Mouse (Mus musculus) central nervous system, embryonic 11.5 days (tissue): ENCODE measurements around the gene P2rx5. TPM values are rescaled to one million over a fixed set of nuclear protein-coding genes. Genes with fewer than 3 reads are reported as not detected.

Source experiments
- polyA plus RNA-seq: library from polyadenylated mRNA; depleted of rRNA; stranded (reverse); fragments of >200 nt; gene quantifications from 2 replicates; pipeline ENCODE4 v1.2.3, GENCODE M21; 2012; rRNA removed

The P2rx5 gene
- 0.28 and 0.30 TPM in 2 replicates for polyA plus RNA-seq

DNA sequence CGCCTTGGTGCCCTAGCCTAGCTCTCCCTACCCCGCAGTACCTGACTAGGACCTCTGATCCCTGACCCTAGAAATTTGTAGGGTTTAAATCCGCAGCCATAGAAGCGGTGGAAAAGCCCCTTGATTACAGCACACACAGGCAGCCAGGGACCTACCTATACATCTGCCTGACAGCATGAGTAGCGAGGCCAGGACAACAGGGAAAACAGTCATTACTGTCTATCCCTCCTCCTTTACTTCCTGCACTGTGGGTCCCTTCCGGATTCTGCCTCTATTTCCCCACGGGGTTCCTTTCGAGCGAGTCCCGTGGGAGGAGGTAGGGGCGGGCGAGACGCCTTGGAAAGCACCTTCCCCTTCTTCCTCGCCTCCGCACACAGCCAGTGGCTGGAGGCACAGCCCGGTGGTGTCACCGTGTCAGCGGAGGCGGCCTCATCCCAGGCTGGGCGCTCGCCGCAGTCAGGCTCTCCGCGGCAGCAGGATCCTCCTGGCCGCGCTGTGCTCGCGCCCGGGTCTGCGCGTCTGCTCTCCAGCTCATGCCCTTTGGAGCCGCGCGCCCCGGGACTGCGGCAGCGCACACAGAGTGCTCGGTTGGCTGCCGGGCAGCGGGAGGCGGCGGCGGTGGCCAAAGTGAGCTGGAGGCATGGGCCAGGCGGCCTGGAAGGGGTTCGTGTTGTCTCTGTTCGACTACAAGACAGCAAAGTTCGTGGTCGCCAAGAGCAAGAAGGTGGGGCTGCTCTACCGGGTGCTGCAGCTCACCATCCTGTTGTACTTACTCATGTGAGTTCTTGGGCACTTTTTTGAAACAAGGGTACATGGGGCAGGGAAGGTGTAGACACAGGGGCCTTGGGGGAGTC, at the start of gene P2rx5:
Gene P2rx5, plus strand, starts transcription at position 465 of the 854 bp plus-strand sequence.

DNA sequence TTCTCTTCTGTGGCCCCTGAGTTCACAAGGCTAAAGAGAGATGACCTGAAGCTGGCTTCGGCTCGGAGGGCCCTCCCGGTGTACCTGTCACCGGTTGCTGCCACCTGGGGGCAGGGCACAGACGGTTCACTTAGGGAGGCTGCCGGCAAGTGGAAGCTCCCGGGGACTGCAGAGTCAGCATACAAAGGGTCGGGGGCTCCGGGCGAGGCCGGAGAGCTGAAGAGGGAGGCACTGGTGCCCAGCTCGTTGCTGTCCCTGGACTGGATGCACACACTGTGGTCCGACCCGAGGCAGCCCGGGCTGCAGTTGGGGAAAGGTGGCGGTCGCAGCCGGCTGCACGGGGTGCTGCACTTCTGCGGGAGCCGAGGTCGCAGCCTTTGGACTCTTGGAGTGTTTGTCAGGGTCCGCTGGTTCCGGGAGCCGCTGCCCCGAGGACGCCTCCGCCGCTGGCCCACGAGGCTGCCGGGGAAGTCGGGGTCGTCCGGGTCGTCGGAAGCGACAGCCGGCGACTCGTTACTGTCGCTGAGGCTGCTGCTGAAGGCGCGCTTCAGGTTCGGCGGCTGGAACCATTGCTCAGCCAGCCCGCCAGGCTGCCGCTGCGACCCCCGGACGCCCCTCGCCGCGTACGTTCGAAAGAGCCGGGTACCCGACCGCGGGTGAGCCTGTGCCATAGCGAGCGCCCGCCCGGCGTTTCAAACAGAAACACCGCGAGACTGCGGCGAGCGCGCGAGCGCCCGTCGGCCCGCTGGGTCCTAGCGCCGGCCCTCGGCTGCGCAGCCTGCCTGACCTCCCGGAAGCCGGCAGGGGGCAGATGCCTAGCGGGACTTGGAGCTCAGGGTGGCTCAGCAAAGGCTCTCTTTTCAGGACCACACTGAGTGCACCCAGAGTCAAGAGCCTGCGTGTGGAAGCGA, 22.4 kb upstream of the P2rx5 start, which contains the start of gene Haspin:
Gene Haspin, minus strand, starts transcription at position 704 of the 911 bp plus-strand sequence.

DNA sequence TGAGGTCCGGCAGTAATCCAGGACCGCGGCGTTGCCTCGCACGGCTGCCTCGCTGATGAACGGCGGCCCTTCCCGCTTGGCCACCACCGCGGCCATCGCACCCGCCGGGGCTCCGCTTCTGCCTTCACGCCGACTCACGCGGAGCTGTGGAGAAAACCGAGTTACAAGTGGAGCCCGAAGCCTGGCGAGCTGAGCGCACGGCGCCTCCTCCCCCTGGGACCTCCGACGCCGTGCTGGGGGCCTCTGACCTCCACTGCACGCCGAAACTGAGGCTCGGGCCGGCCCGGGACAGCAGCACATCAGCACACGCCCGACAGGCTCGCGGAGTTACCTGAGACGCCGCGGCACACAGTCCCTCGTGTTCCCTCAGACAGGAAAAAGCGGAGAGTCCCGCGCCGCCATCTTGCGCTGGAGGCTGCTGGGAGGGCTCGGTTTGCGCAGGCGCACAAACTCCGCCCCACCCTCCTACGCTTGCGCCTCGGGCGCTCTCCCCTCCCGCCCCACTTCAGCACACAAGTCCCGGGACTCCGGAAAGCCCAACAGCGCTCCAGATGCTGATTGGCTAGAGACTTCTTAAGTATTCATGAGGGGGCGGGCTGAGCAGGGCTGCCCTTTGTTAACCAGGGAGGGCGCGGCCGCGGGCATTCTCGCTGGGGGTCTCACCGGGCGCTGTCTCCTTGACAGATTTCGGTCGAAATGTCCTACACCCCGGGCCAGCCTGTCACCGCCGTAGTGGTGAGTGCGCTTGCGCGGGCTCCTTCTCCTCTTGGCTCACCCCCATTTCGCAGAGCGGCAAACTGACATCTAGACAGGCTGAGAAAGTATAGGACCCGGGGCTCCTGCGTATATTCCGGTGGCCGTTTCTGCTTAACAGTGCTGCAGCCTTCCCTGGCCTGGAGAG, 16.6 kb downstream of the P2rx5 start, which contains the start of the genes Emc6 and Tax1bp3:
Gene Emc6, minus strand, starts transcription at position 430 of the 901 bp plus-strand sequence.
Gene Tax1bp3, plus strand, starts transcription at position 476 of the 901 bp plus-strand sequence.

DNA sequence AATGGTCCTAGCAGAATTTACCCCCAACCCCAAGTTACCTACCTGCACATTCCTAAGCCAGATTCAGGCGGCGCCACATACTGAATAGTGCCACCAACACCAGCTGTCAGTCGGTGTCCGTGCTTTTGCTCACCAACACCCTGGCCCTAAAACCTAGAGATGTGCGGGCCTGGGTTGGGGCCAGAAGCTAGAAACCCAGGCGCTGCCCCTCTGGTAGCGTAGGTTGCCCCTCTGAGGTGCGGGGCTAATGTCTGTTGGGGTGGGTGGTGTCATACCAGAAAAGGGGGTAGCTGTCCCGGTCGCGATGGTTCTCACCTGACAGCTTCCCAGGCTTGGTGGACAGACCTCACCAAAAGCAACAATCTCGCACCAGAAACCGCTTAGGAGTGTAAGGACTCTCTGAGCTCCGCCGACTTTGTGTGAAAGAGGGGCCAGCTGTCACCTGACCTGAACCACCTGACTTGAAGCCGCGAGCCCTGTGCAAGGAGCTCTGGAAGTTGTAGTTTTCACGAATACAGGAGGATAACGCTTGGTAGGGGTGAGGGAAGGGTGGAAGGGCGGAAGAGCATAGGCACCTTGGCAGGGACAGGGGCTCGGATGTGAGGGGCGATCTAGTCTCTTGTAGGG, 38.5 kb downstream of the P2rx5 start, which contains the start of gene Ctns:
Gene Ctns, minus strand, starts transcription at position 440 of the 627 bp plus-strand sequence.

GRCm38 (mm10) chr11:73199230-73199712, 39.0 kb downstream of the P2rx5 start, which contains the start of gene Shpk:
TSS of gene Shpk (plus strand) at chr11:73199460.

Other genes with a start within 250 kb of the P2rx5 start
- 2.1 and 2.4 TPM in 2 replicates for gene Atp2a3, start 199.3 kb upstream of the P2rx5 start, polyA plus RNA-seq
- gene P2rx1, start 161.3 kb upstream of the P2rx5 start, polyA plus RNA-seq, result 1.2 and 1.7 TPM in 2 replicates
- gene Camkk1, start 141.4 kb upstream of the P2rx5 start, polyA plus RNA-seq, result 5.3 and 7.2 TPM in 2 replicates
- gene Ncbp3, start 112.6 kb upstream of the P2rx5 start, polyA plus RNA-seq, result 9.6 and 11.2 TPM in 2 replicates
- 0.08 and 0.09 TPM in 2 replicates for gene Itgae, start 69.8 kb upstream of the P2rx5 start, polyA plus RNA-seq
- 7.2 and 8.3 TPM in 2 replicates for gene Haspin, start 22.1 kb upstream of the P2rx5 start, polyA plus RNA-seq
- 54.9 and 65.4 TPM in 2 replicates for gene Emc6, start 16.6 kb downstream of the P2rx5 start, polyA plus RNA-seq
- gene Tax1bp3, start 16.7 kb downstream of the P2rx5 start, polyA plus RNA-seq, result 36.6 and 91.2 TPM in 2 replicates
- 12.3 and 21.2 TPM in 2 replicates for gene Ctns, start 38.6 kb downstream of the P2rx5 start, polyA plus RNA-seq
- gene Shpk, start 39.0 kb downstream of the P2rx5 start, polyA plus RNA-seq, result 0.91 and 1.5 TPM in 2 replicates
- gene Trpv1, start 73.9 kb downstream of the P2rx5 start, polyA plus RNA-seq, result 0.04 and 0.05 TPM in 2 replicates
- 0.01 and 0.06 TPM in 2 replicates for gene Trpv3, start 107.0 kb downstream of the P2rx5 start, polyA plus RNA-seq
- gene Aspa, start 169.2 kb downstream of the P2rx5 start, polyA plus RNA-seq, result 0.25 and 0.46 TPM in 2 replicates
- gene Gm49340, start 169.3 kb downstream of the P2rx5 start, polyA plus RNA-seq, result not detected in 2 replicates
- 0.13 TPM in 1 of 2 replicates, not detected in the other for gene Spata22, start 169.3 kb downstream of the P2rx5 start, polyA plus RNA-seq
- gene Olfr20, start 190.4 kb downstream of the P2rx5 start, polyA plus RNA-seq, result not detected in 2 replicates
- not detected in 2 replicates for gene Olfr376, start 210.8 kb downstream of the P2rx5 start, polyA plus RNA-seq
- gene Olfr1, start 239.2 kb downstream of the P2rx5 start, polyA plus RNA-seq, result not detected in 2 replicates